Mouse (Mus musculus) layer of hippocampus, adult 11-12 months (tissue): ENCODE data around the gene Gm20388.
"Not testable (repeated sequence)": the region's sequence is repeated elsewhere in the genome, so short reads cannot be mapped to it uniquely, and the experiment has no call there.

Source experiments
- DNase-seq: peaks from one replicate; pipeline ENCODE4 v3.0.0; 2022; ENCODE audit warnings: low spot score

Gm20388 gene

DNA sequence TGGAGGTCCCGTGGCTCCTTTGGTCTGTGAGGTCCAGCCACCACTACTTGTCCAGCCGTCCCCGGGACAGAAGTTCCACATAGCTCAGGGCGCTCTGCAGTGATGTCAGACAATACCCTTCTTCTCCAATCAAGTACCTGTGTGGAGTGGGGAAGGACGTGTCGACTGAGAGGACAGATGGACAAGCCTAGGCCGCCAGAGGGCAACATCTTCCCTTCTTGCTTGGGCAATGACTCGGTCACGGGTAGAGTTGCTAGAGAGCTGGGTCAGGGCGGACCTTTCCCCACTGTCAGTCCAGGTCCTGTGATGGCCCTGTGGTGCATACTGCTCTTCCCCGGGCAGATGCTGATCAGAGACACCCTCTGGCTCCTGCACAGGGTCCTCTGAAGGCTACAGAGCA is 3332.4 kb downstream of the Gm20388 start:
- no peak for DNase-seq

DNA sequence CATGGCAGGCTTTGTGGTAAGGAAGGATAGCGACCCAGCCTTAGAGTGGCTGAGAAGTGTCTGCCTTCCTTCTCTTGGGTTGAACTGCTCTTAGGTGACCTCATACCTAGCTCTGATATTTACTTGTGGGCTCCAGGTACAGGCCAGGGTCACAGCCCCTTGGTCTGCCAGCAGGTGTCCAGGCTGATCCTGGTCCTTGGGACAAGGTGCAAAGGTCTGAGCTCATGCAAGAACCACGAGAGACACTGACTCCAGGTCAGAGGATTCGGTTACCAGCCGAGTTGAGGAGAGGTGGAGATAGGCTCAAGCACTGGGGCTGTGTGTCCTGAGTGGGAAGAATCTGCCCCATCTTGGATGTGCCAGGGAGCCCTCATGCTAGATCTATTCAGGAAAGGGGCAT is 3333.7 kb downstream of the Gm20388 start:
- no peak for DNase-seq

- no peak for DNase-seq
These were observed 3334.9 kb downstream of the Gm20388 start for GRCm38 (mm10) chr8:123245543-123245942.

GRCm38 (mm10) chr8:123247748-123248147 is 3337.1 kb downstream of the Gm20388 start:
- no peak for DNase-seq

DNA sequence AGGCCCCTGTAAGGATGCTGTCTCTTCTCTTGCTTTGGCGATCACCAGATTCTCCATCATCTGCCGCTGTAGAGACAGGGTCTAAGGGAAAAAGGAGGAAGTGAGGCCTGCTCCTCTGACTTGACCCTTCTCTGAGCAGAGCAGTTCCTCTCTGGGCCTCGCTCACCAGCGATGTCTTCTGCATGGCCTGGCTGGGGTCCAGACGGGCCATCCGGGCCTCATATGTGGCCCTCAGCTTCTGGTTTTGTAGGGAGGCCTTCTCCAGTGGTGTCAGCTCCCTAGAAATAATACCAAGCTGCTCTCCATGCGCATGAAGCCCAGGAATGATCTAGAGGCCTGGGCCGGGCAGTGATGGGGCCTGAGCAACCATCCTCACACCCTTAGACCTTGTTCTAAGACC is 3338.0 kb downstream of the Gm20388 start:
- DNase-seq: peak; percentile 35

DNA sequence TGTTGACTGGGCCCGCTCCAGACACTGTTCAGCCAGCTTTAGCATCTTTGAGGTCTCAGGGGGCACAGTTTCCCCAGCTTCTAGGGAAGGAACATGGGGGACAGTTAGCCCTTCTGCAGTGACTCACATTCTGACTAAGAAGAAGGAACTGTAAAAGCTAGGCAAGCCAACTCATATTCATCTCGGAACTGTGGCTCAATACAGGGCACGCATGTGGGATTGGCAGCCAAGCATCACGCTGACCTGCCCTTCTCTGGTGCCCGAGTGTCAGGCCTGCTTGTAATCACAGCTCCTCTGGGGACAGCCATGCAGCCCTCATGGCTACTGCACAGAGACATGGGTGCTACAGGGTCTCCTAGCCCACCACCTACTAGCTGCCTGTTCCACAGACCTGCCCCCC is 3340.3 kb downstream of the Gm20388 start:
- no peak for DNase-seq

DNA sequence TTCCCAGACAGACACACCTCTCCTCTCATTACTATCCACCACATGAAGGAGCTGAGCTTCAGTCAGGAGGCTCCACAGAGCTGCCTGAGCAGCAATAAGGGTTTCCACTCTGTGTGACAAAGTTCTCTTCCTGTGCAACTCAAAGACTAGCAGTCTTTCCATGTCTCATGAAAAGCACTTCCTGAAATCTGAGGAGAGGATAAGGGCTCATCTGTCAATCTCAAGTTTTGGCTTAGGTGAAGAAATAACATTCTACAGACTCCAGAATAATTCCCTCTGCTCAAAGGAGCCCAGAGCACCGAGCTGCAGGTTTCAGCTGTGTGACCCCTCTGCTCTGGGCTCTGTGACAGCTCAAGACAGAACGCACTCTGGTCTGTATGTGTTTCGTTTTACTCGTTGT is 3342.3 kb downstream of the Gm20388 start:
- no peak for DNase-seq

GRCm38 (mm10) chr8:123253451-123254098 is 3342.9 kb downstream of the Gm20388 start:
- no peak for DNase-seq

GRCm38 (mm10) chr8:123254099-123254885 is 3343.7 kb downstream of the Gm20388 start, which contains the start of the genes Zfp276 and Vps9d1:
Gene Zfp276 (plus strand): TSS chr8:123254195.
Gene Vps9d1 (minus strand): TSS chr8:123254348.
- peak; percentile 79 for DNase-seq

DNA sequence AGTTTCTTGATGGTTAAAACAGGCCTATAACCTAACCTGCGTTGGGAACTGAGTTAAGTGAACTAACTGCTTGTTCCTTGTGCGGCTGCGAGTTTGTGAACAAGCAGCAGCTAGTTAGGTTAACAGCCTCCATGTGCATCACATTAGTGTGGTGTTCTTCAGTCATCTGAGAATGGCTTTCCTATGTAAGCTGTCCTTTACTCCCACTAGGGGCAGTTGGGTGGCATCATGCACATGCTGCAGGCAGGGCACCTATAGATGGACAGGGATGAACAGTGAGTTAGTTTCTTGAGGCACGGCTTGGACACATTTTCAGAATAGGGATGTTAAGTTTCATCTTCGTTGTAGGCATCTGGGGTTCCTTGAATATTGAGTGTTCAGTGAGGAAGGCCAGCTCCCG is 3344.5 kb downstream of the Gm20388 start:
- no peak for DNase-seq

DNA sequence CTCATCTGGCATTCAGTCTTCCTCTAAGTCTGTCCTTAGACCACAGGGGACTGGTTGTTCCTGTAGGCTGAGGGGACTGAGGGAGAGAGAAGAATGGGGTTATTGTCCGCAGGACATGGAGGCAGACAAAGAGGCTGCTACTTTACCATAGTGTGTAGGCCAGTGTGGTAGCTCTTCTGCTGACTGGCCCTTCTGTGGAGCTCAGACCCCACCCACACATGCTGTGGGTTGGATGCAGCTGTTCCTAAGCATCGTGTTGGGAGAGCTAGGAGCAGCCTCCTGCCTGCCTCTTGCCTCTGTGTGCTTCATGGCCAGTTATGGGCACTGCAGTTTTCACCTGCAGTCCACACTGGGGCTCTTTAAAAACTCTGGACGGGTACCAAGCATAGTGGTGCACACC is 3346.5 kb downstream of the Gm20388 start:
- peak; percentile 64 for DNase-seq

- not testable (repeated sequence) for DNase-seq
These were observed 3347.0 kb downstream of the Gm20388 start for GRCm38 (mm10) chr8:123257593-123257992.

DNA sequence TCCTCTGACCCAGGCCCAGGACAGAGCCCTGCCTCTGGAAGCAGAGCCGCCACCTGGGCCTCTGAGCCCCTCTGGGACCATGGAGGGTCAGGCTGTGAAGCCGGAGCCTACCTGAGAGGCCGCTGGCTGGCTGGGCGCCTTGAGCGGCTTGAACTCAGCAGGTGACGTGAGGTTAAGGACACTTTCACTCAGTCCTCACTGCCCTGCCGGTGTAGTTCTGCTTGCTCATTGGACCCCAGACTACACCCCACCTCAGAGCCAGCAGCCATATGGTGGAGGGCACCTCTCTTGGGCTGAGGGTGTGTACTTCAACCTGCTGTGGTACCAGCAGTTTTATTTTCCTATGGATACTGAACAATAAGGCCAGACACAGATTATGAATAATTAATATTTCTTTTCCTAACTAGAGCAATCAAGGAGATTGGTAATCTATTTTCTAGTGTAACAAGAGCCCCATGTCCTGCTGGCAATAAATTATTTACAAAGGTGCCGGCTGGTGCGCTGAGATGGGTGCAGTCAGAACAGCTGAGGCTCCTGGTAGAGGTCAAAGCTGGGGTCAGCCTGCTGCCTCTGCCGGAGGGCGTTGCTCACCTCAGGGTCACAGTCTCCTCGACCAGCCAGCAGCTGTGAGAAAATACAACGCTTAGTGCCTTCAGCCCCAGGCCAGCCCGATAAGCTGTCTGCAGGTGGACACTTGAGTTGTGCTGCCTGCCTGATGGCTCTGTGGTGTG is 3357.4 kb downstream of the Gm20388 start:
- DNase-seq: no peak

DNA sequence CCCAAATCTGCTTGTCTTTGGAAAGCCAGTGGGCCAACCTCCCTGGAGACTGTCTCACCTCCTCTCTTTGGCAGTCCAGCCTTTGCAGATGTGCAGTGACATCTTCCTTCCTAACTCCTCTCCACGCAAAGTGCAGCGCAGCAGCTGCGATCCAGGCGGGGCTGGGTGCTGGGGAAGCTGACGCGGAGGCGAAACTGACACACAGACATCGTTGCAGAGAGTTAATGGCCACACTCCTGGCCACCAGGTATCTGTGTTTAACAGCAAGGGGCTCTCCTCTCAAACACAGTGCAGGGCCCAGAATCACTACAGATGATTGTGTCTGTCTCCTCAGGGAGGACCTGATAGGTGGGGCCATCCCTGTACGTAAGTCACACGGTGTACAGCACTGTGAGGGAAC is 3360.5 kb downstream of the Gm20388 start:
- no peak for DNase-seq

GRCm38 (mm10) chr8:123271901-123272300 is 3361.3 kb downstream of the Gm20388 start:
- DNase-seq: no peak

GRCm38 (mm10) chr8:123274447-123274846 is 3363.8 kb downstream of the Gm20388 start:
- DNase-seq: no peak

- DNase-seq: no peak
These were observed 3364.5 kb downstream of the Gm20388 start for GRCm38 (mm10) chr8:123275096-123275495.

DNA sequence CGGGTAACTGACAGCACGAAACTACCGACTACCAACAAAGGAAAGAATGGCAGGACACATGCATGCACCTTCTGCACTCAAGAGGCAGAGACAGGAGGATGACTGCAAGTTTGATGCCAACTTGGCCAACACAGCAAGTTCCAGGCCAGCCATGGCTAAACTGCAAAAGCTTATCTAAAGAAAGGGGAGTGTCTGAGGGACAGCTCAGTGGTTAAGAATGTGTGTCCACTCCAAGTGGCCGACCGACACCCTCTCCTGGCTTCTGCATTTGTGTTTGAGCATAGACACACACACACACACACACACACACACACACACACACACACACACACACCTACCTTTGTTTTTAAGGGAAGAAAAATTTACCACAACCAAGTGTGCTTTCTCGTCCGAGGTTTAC is 3367.8 kb downstream of the Gm20388 start:
- no peak for DNase-seq

DNA sequence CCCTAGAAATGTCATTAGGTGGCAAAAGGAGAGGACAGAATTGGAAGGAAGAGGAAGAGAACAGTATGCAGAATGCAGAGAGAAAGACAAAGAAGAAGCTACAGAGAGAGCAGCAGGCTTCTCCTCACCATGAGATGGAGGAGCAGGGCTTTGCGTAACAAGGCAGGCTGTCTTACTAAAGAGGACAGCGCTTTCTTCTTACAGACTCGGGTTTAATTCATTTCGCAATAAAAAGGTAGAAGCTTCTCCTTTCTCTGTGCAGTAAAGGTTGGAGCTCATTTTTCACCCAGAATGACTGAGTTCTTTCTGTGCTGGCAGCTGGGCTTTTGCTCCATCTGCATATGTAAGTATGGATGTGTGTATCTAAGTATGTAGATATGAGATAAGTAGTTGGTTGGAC is 3369.2 kb downstream of the Gm20388 start:
- no peak for DNase-seq

- DNase-seq: no peak
These were observed 3369.9 kb downstream of the Gm20388 start for GRCm38 (mm10) chr8:123280302-123281094.

- DNase-seq: not testable (repeated sequence)
These were observed 3372.4 kb downstream of the Gm20388 start for GRCm38 (mm10) chr8:123282994-123283393.

DNA sequence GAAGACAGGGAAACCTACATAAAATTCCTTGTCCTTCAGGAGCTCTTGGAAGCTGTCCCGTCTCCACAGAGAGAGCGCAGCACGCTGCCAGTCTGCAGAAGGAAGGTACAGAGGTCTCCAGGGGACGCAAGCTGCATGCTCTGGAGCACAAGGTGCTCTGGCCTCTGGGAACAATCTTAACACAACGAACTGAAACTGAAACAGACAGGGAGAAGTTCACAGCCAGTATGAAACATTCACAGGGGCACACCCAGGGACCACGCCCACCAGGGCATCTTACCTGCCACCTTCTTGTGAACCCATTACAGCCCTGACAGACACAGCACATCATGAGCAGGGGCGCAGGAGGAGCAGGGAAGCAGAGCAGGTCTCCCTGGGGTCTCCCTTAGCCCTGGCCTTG is 3373.3 kb downstream of the Gm20388 start:
- no peak for DNase-seq
